In the genomic region with DNA sequence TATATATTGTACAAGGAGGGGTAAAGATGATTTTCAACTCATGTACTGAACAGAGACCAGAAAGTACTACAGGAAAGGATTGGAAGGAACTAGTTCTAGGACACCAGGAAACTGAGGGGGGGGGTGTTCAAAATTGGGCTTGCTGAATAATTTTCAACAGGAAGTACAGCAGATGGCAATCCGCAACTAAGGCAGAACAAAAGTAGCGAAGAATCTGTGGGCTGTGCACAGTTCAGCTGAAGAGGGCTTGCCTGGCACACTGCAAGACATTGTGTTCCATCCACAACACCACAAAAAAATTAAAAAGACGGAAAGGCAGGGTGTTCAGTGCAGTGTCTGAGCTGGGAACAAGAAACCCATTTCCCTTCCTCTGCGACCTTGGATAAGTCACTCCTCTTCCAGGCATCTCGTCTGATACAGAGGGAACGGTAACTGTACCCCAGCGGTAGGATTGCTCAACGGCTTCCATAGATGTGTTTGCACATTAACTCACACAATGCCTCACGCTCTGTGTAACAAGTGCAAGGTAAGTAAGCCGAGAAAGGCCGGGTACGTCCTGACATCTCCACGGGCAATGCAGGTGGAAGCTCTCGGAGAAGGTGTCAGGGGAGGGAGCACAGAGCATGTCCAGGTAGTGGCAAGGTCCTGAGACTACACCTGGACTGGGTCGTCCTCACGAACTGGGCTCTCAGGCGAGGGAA, we compare ENCODE assay signal across 8 mouse cellular contexts. TPM values are rescaled to one million over a fixed set of nuclear protein-coding genes. Genes with fewer than 3 reads are reported as not detected.
DNase-seq lines count a peak whose midpoint lies in the region; ATAC-seq and TF ChIP-seq lines count a peak whose summit lies in the region.

No protein-coding gene starts in this region.

- no peak for ATAC-seq in embryonic facial prominence, embryonic 13.5 days (ENCODE audit: insufficient number of reproducible peaks, insufficient read depth, low FRiP score, low TSS enrichment, low read depth)
- ATAC-seq in stomach, embryonic 15.5 days (ENCODE audit: insufficient read depth, low FRiP score, low read depth): peak; percentile 19; the same call in 1 of the 2 replicates

- H3K4me3 ChIP-seq in cerebellum, adult 2 months (replicated peaks; ENCODE audit: insufficient read depth, low read depth, low read length): peak overlapping the region; percentile 79
- peak overlapping the region; percentile 96 for H3K4me3 ChIP-seq in E14TG2a.4 (replicated peaks; ENCODE audit: low read length)
- peak overlapping the region; percentile 77 for H3K4me3 ChIP-seq in embryonic facial prominence, embryonic 13.5 days
- H3K4me3 ChIP-seq in stomach, embryonic 15.5 days (replicated peaks): peak overlapping the region; percentile 80

- H3K36me3 ChIP-seq in E14TG2a.4 (ENCODE audit: insufficient read depth, low read length): no peaks in the 10 kb centered on the region
- H3K36me3 ChIP-seq in embryonic facial prominence, embryonic 13.5 days: no peaks in the 10 kb centered on the region
- no peaks in the 10 kb centered on the region for H3K36me3 ChIP-seq in stomach, embryonic 15.5 days

- DNase-seq in cerebellum, adult 2 months: peak in 1 of 2 experiments; percentile 22
- no peak for DNase-seq in cerebellum, adult 11 months
- DNase-seq in heart, postnatal 10 days: peak; percentile 18 to 19
- peak; percentile 17 for DNase-seq in layer of hippocampus, adult 9-10 months (ENCODE audit: low spot score)
- peak; percentile 43 for DNase-seq in lung, postnatal 10 days

- intact Hi-C loops in heart, postnatal 10 days (cut with DNase I): no loop called here

- peak overlapping the region; percentile 88 for H3K9ac ChIP-seq in embryonic facial prominence, embryonic 13.5 days
- H3K9ac ChIP-seq in stomach, embryonic 15.5 days: peak overlapping the region; percentile 69

- H3K27ac ChIP-seq in cerebellum, adult 2 months (ENCODE audit: insufficient read depth, low read length): peak overlapping the region; percentile 24; the same call in 1 of the 2 replicates
- peak overlapping the region; percentile 88 for H3K27ac ChIP-seq in embryonic facial prominence, embryonic 13.5 days
- peak overlapping the region; percentile 86 for H3K27ac ChIP-seq in stomach, embryonic 15.5 days

- TF ChIP-seq POLR2A in cerebellum, adult 2 months (IDR thresholded peaks at IDR 0.05; ENCODE audit: borderline replicate concordance, insufficient read depth, low read length): no peak

- no peak for TF ChIP-seq CTCF in cerebellum, adult 2 months (IDR thresholded peaks at IDR 0.05; ENCODE audit: borderline replicate concordance, insufficient read depth, low read depth, low read length)
- no peak for TF ChIP-seq CTCF in E14TG2a.4 (conservative IDR thresholded peaks at IDR 0.05; ENCODE audit: low read length)

- WGBS in cerebellum, adult 2 months: under 1% methylated on average over 17 of the region's 17 CpGs
- 3% methylated on average over 17 of the region's 17 CpGs for WGBS in embryonic facial prominence, embryonic 13.5 days
- WGBS in stomach, embryonic 15.5 days: 2% methylated on average over 17 of the region's 17 CpGs

- H3K4me1 ChIP-seq in cerebellum, adult 2 months (ENCODE audit: control insufficient read depth, insufficient read depth, low read length): peaks cover 3% of the 10 kb centered on the region; the same call in 1 of the 2 replicates
- H3K4me1 ChIP-seq in E14TG2a.4 (replicated peaks; ENCODE audit: low read depth, low read length): peaks cover 38% of the 10 kb centered on the region
- H3K4me1 ChIP-seq in embryonic facial prominence, embryonic 13.5 days: peaks cover 12% of the 10 kb centered on the region
- peaks cover 2% of the 10 kb centered on the region for H3K4me1 ChIP-seq in stomach, embryonic 15.5 days

- no peaks in the 10 kb centered on the region for H3K9me3 ChIP-seq in E14TG2a.4 (ENCODE audit: low read length)
- no peaks in the 10 kb centered on the region for H3K9me3 ChIP-seq in embryonic facial prominence, embryonic 13.5 days
- H3K9me3 ChIP-seq in stomach, embryonic 15.5 days: no peaks in the 10 kb centered on the region

- H3K4me2 ChIP-seq in embryonic facial prominence, embryonic 13.5 days: peak overlapping the region; percentile 75
- H3K4me2 ChIP-seq in stomach, embryonic 15.5 days: peak overlapping the region; percentile 56

- H3K27me3 ChIP-seq in cerebellum, adult 2 months (ENCODE audit: control insufficient read depth, insufficient read depth, low read length): no peaks in the 10 kb centered on the region
- peaks cover 13% of the 10 kb centered on the region for H3K27me3 ChIP-seq in E14TG2a.4 (ENCODE audit: insufficient read depth, low read length)
- no peaks in the 10 kb centered on the region for H3K27me3 ChIP-seq in embryonic facial prominence, embryonic 13.5 days
- H3K27me3 ChIP-seq in stomach, embryonic 15.5 days (replicated peaks): no peaks in the 10 kb centered on the region

RNA-seq across cellular contexts. Expression of gene Exoc6b, which starts 0.8 kb away (rescaled TPM):
- polyA plus RNA-seq in cerebellum, adult 2 months (2012; rRNA removed): 39.5 and 42.5 TPM in 2 replicates
- polyA plus RNA-seq in embryonic facial prominence, embryonic 13.5 days (2015; fragmentation: Nextera tagmentation; extraction: Ambion mirVana): 40.9 and 46.6 TPM in 2 replicates
- total RNA-seq in heart, postnatal 10 days (2021): 10 to 100 TPM; 21.8 to 24.2 TPM
- polyA plus RNA-seq in stomach, embryonic 15.5 days (2015; fragmentation: Nextera tagmentation; extraction: Ambion mirVana): 27.5 and 27.8 TPM in 2 replicates

Comparison
In these comparisons a context has a peak if more than half of its experiments do, and no peak if none do; other contexts are left out.
1. H3K27ac ChIP-seq: peak in every context shown above with its lines; median percentile 88 in embryonic facial prominence, embryonic 13.5 days; 86 in stomach, embryonic 15.5 days; 24 in cerebellum, adult 2 months.